Mouse (Mus musculus): Measurements from ENCODE around the gene Senp3. TPM values are rescaled to one million over a fixed set of nuclear protein-coding genes. Genes with fewer than 3 reads are reported as not detected.
A peak's percentile ranks its signal among the peaks of the same experiment; 100 is the strongest.
"Not testable (repeated sequence)": the region's sequence is repeated elsewhere in the genome, so short reads cannot be mapped to it uniquely, and the experiment has no call there.

Senp3 gene
- total RNA-seq, 2 experiments from 2014 or later, result 30.4 to 31.8 TPM

DNA sequence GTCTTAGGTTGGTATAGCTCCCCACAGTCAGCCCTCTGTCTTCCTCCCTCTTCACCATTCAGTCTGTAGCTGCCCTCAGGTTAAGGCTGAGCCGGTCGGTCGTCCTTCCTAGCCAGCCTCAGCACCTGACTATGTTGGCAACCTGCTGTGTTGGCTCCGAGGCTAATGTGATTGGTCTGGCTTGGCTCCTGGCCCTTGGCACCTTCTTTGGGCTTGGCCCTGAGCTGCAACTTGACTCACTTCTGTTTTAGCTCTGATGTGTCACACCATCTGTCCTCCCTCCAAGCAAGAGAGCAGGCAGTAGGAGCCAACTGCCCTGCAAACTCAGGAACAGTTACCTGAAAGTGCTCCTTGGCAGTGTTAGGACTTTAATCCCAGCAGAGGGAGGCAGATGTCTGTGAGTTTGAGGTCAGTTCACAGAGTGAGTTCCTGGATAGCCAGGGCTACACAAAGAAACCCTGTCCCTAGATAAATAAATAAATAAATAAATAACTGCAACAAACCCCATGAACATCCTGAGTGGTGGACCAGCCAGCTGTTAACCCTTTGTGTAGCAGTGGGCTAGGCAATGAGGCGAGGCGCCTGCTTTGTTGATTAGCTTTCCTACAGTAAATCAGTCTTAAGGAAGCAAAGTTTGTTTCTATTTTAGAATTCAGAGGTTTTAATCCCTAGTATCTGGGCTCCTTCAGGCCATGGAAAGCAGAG lies 25.0 kb upstream of the Senp3 start:
- intact Hi-C loops (cut with DNase I), result no loop called here
- DNase-seq, result peak; percentile 72 to 80

DNA sequence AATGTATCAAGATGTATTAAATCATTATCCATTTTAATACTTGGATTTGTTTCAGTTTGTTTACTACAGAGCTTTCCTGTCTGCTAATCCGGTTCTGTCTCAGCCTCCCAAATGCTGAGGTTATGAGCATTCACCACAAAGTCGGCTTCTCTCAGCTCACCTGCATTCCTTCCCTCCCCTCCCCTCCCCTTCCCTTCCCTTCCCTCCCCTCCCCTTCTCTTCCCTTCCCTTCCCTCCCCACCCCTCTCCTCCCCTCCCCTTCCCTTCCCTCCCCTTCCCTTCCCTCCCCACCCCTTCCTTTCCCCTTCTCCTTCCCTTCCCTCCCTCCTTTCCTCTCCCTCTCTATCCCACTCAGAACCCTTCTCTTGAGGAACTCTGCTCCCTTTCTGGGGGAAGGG lies 22.7 kb upstream of the Senp3 start:
- no peak for DNase-seq
- intact Hi-C loops (cut with DNase I), result no loop called here

DNA sequence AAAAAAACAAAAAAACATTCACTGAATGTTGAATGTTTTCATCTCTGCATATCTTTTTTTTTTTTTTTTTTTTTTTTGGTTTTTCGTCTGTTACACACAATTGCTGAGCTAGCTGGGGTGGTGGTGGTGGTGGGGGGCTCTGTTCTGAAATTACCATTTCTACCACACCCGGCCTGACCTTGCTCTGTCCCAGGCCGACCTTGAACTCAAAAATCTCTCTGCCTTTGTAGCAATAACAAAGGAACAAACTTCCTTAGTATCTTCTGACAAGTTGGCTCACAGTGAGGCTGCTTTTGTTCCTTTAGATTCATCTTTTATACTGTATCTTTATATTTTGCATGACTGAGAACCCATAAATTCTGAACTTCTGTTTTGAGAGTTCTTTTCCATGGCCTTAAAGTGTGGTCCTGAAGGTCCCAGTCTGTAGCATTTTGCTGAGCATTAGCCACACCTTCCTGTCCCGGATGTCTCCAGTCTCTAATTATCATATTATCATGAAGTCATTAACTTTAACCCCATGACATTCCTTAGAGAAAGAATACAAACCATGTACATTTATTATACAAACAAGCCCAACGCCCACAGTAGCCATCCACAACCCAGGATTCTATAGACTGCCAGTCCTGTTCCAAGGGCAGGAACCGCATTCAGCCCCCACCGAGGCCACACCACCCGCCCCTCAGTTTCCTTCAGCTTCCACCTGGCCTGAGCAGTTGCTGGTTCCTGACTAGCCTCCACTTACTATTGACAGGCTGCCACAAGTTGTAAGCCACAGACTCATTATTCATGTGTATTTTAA lies 22.1 kb upstream of the Senp3 start:
- intact Hi-C loops (cut with DNase I), result no loop called here
- no peak for DNase-seq

DNA sequence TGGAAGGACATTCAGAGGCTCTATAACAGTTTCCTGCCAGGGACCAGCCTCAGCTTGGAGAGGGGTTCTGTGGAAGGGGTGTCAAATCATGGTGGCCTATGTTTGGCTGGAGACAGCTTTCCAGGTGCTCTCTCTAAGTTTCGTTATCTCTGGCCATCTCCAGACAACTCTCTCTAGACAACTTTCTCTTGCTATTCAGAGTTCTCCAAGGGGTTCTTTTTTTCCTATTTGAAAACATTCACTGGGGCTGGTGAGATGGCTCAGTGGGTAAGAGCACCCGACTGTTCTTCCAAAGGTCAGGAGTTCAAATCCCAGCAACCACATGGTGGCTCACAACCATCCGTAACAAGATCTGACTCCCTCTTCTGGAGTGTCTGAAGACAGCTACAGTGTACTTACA lies 21.5 kb upstream of the Senp3 start:
- intact Hi-C loops (cut with DNase I), result not testable (repeated sequence)

DNA sequence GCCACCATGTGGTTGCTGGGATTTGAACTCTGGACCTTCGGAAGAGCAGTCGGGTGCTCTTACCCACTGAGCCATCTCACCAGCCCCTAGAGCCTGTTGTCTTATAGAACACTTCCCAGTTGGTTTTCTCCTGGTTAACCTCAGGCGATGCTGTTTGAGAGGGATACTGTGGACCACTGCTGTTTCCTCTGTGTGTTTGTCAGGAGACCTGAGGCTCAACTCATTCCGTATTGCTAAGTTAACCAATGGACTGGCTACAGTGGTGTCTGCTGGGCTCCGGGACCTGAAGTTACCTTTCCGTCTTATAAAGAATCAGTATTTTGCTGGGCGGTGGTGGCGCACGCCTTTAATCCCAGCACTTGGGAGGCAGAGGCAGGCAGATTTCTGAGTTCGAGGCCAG lies 21.0 kb upstream of the Senp3 start:
- intact Hi-C loops (cut with DNase I); DNase-seq: not testable (repeated sequence)

More for the DNA sequence above, 21.5 kb upstream of the Senp3 start:
- DNase-seq, result not testable (repeated sequence)

DNA sequence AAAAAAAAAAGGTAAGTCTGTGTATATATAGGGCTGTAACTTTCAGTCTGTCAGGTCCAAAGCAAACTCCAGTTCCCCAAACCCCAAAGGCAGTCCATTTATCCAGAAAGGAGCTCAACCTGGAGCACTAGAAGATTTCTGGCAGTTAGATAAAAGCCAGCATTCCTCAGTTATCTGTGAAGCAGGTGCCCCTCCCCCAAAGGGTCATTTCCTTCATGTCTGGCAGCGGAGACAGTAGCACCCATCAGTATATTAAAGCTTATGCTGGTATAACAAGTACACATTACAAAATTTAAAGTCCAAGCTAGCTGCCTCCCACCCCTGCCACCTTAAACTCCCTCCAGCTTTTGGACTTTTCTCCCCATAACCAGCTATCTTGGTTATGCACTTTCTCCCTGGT lies 17.7 kb upstream of the Senp3 start:
- no peak for DNase-seq
- intact Hi-C loops (cut with DNase I), result no loop called here

DNA sequence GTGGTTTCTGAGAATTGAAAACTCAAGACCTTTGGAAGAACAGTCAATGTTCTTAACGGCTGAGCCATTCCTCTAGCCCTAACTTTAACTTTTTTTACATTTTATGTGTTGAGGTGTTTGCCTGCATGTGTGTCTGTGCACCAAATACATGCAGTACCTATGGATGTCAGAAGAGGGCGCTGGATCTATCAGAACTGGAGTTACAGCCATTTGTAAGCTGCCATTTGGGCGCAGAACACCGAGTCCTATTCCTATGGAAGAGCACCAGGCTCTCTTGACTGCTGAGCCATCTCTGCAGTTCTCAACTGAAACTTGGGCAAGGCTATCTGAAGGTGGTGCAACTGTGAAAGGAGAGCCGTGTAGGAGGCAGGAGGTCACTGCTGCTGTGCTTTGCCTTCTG lies 16.7 kb upstream of the Senp3 start:
- intact Hi-C loops (cut with DNase I), result no loop called here
- DNase-seq, result no peak

DNA sequence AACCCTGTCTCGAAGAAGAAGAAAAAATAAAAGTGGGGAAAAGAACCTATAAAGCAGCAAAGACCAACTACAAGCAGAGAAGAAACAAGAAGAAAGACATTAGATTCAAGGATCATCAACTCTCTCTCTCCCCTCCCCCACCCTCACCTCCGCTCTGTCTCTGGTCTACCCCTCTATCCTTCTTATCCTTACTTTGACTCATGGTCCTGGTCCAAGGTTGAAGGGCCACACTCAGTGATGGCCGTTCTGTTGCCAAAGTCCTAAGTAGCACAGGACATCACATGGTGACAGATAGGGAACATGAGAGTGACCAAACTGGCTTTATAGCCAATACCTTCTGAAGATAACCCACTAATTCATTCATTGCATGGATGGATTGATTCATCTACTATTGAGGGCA lies 15.5 kb upstream of the Senp3 start:
- intact Hi-C loops (cut with DNase I), result loop anchor here (2.0 kb wide), 1 partner anchor 15 kb away; the partner anchor contains the start of gene Senp3
- no peak for DNase-seq

DNA sequence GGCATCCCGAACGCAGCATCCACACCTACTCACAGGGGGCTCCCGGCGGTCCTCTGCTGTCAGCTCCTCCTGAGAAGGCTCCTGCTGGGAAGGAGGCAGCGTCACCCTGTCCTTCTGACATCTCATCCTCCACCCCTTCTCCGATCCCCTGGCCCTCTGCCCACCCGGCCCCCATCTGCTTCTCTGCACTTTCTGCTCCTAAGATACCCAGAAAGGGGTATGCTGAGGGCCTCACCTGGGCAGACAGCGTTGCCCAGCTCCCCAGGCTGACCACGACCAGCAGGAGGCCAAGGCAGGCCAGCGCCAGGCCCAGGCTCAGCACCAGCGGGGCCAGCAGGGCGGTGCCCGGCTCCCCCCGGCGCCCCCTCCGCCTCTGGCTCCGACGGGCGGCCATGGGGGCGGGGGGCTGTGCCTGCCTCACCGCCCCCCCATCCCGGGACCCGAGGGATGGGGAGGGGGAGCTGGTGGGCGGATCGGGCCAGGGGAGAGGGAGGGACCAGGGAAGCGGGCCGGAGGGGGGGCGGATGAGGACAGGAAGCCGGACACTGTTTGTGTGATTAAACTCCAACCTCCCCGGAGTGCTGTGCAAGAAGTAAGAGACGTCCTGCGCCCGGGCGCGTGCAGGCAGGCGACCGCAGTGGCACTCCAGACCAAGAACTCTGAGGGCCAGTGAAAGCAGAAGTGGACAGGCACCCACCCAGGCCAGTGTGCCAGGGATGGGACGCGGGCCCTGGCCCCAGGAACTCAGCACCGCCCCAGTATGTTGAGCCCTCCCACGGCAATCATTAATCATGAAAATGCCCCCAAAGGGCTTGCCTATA lies 13.7 kb upstream of the Senp3 start, which contains the start of the genes Tnfsf12 and Tnfsfm13:
TSS of gene Tnfsf12 (minus strand) at position 489 of the 821 bp plus-strand sequence.
TSS of gene Tnfsfm13 (minus strand) at position 738 of the 821 bp plus-strand sequence.
- intact Hi-C loops (cut with DNase I), result loop anchor here (2.0 kb wide), 1 partner anchor 13 kb away; the partner anchor contains the start of gene Senp3
- DNase-seq, result peak; percentile 80 to 90

DNA sequence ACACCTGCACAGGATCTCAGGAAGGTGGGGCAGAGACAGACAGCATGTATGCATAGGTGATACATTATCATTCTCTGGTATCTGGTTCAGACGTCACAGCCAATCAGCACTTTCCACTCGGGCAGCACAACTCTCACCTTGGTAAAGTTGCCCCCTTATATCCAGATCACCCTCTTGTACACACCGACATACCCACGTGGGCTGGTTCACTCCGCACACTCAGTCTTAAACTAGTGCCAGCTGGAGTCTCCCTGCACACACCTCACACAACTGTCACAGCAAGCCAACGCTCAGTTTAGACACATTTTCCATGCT lies 13.1 kb upstream of the Senp3 start:
- intact Hi-C loops (cut with DNase I), result no loop called here
- DNase-seq, result no peak

DNA sequence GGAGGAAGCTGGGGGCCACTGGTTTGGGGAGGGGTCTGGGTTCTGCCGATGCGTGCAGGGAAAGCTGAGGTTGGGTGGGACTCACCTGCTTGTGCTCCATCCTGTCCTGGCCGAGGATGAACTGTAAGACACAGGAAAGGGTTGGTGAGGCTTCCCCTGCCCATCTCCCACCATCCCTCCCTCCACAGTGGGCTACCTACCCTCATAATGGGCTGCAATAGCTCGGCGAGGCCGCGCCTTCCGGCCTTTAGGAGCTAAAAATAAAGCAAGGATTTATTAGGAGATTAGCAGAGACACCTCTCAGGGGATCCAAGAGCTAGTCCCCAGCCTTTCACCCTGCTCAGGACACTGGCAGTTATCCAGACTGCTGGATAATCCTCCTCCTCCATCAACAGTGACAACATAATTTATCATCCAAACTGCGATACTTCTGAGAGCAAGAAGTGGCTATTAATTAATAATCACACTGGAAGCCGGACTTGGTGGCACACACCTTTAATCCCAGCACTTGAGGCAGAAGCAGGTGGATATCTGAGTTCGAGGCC lies 11.6 kb upstream of the Senp3 start:
- DNase-seq, result no peak
- intact Hi-C loops (cut with DNase I), result no loop called here

DNA sequence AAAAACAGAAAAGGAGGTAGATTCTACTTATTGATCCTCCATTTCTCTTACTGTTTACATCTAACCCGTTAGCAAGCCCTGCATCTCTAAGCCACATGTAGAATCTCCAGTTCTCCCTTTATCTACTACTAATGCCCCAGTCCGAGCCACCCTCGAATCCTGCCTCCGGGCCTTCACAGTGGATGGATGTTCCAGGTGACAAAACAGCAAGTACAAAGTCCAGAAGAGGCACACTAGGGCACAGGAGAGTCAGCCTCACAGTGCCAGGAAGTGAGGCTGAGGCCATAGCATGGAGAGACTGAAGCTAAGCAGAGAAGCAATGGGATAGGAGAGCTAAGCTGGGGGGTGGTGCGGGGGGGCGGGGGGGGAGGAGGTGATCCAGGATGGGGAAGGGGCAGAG lies 11.0 kb upstream of the Senp3 start:
- no peak for DNase-seq
- intact Hi-C loops (cut with DNase I), result no loop called here

DNA sequence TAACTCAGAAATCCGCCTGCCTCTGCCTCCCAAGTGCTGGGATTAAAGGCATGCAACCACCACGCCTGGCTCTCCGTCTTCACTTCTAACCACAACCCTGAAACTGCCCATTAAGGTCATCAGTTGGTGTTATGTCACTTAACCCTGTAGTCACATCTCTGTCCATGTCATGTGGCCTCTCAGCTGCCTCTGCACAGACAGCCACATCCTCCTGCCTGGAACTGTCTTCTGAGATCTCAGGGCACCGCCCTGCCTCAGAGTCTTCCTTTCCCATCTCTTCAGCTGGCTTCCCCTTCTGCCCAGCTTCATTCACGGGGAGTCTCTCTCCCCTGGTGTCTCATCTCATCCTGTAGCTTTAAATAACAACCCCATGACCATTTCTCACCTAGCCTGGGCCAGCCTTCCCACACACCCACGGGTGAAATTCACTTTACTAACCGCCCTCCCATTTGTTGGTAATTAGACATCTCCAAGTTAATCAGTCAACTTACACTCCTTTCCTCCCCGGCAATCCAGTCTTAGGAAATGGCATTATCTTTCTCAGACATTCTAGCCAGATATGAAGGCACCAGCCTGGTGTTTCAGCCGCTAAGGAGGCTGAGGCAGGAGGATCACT lies 10.4 kb upstream of the Senp3 start:
- intact Hi-C loops (cut with DNase I), result no loop called here
- DNase-seq, result peak in 1 of 2 experiments; percentile 15

DNA sequence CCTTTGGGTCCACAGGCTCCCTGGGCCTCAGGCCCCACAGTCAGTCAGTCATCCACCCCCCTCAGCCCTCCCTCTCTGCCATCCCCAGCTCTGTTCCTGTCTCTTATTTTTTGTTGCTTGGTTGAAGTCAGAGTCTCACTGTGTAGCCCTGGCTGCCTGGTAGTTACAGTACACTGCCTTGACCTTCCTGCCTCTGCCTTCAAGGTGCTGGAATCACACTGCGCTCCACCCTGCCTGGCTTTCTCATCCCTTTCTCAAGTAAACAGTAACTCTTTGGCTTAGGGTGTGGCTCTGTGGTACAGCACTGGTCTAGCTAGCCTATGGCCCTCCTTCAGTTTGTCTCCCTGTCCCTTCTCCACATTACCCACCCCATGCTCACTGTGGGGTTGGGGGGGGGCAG lies 8.0 kb upstream of the Senp3 start:
- no peak for DNase-seq
- intact Hi-C loops (cut with DNase I), result no loop called here

DNA sequence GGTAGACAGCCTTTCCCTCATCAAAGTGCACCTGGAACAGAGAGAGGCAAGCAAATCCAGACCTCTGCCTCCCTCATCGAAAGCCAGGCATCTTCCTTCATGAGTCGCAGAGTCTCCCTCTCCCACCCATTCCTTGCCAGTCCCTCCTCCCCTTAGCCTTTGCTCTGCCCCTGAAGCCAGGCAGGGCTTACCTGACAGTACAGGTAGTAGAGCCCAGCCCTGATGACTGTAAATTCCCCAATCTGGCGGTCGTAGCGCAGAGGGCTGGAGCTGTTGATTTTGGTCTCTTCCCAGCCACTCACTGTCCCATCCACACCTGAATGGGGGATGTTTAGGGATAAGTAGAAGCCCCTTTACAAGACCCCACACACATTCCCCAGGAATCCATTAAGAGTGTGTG lies 5.2 kb upstream of the Senp3 start:
- DNase-seq, result no peak
- intact Hi-C loops (cut with DNase I), result no loop called here

DNA sequence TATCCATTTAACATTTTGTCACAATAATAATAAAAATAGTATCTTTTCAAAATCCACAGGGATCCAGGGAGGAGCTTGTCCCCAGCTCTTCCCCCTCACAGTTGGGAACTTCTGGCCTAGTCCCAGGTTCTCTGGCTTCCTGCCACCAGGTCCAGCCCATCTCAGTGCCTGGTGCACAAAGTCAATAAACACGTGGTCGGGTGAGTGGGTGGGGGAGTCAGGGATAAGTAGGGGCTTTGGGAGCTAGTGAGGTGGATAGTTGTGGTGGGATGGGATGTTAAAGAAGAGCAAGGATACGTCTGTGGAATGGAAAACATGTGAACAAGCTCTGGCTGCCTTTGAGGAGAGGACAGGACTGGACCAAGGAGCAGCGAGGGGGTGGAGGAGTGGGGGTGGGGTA lies 4.5 kb upstream of the Senp3 start:
- DNase-seq, result peak; percentile 86 to 91
- intact Hi-C loops (cut with DNase I), result no loop called here

DNA sequence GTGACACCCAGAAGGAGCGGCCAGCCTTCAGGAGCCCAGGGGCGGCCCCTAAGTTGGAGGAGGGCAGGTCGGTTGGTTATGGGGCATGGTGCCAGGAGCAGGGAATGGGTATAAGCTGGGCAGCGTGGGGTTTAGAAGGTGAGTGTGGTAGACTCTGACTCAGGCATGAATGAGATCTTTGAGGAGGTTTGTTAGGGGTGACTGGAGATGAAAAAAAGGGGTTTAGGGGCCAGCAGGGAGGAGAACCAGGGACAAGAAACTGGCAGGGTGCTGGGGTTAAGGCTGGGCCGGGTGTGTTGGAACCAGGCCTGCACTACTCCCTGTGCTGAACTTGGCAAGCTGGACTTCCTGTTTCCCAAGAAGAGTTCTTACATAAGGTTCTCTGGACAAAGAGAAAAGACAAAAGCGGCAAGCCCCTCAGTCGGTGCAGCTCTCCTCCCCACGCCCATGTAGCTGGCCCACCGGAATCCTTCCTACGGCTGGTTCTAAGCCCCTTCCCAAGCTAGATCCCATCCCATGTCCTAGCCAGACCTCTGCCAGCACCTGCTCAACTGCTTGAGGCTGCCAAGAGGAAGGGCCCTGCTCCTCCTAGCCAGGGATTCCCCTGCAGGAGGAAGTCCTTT lies 3.8 kb upstream of the Senp3 start, which contains the start of gene Tnfsf13:
TSS of gene Tnfsf13 (minus strand) at position 259 of the 623 bp plus-strand sequence.
- intact Hi-C loops (cut with DNase I), result no loop called here
- peak; percentile 81 to 87 for DNase-seq

DNA sequence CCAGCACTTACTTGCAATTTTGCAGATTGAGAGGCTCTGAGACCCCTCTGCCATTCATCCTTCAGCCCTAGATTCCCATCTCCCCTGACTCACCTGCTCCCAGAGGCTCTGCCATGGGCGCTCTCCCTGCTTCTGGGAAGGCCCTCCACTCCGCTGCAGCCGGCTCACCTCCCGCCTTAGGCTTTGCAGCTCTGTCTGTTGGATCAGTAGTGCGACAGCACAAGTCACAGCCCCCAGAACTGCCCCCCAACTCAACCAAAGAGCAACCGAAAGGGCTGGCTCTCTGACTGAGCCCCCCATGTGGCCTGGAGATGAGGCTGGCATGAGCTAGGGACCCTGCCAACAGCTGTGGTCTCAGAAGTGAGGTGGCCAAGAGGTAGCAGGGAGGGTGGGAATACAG lies 3.1 kb upstream of the Senp3 start:
- intact Hi-C loops (cut with DNase I), result loop anchor here (5.0 kb wide), 2 partner anchors 117 to 192 kb away; partner anchors contain the start of genes Fgf11 and Tmem95

DNA sequence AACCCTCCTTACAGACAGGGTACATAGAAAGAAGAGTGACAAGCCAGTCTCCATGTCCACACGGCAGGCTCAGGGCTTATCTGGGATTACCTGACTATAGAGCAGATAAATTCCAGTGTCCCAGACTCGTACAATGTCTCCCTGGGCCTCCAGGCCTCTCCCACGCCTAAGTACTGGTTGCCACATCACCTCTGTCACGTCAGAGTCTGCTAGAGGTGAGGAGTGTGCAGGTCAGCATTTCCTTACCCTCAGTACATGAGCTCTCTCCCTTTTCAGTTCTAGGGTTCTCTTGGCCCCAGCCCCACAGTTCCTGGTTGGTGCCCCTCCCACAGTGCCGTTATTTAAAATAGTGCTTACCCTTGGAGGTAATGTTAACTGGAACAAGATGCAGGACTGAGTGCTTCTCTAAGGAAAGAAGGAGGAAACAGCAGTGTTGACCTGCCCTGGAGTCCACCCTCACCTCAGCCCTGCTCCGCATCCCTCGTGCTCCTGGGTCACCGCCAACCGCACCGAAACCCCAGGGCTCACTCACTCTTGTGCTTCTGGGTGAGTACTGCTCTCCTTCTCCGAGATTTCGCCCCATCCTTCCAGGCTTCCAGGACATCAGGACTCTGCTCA lies 2.4 kb upstream of the Senp3 start:
- intact Hi-C loops (cut with DNase I), result loop anchor here (5.0 kb wide), 2 partner anchors 118 to 193 kb away; partner anchors contain the start of genes Fgf11 and Tmem95
- no peak for DNase-seq

More for the DNA sequence above, 3.1 kb upstream of the Senp3 start:
- DNase-seq, result no peak
